Mouse (Mus musculus): ENCODE data around the gene Ank. TPM values are rescaled to one million over a fixed set of nuclear protein-coding genes. Genes with fewer than 3 reads are reported as not detected.

Ank gene
- polyA plus RNA-seq (2016; fragmentation: Nextera tagmentation; extraction: Ambion mirVana): 10.4 and 12.5 TPM in 2 replicates

GRCm38 (mm10) chr15:27466131-27467080, at the start of gene Ank:
Ank (plus strand) TSS chr15:27466677.
- Histone ChIP-seq H3K9me3 (no peaks in the 10 kb centered on the region), H3K4me2 (replicated peaks) (peak within 1 kb of the TSS; percentile 68), H3K9ac (replicated peaks) (peak within 1 kb of the TSS; percentile 80), H3K4me1 (peaks cover 11% of the 10 kb centered on the region), H3K27me3 (peaks cover 3% of the 10 kb centered on the region; the same call in 1 of the 2 replicates), H3K27ac (replicated peaks) (peak within 1 kb of the TSS; percentile 83), H3K36me3 (no peaks in the 10 kb centered on the region), H3K4me3 (peak within 1 kb of the TSS; percentile 72)
- ATAC-seq (ENCODE audit: low FRiP score, low read depth): peak; percentile 90
- WGBS: under 1% methylated on average over 61 of the region's 120 CpGs

- H3K27me3 ChIP-seq: no peaks in the 10 kb centered on the region
- H3K27ac ChIP-seq (replicated peaks): no peak overlapping the region
- no peaks in the 10 kb centered on the region for H3K9me3 ChIP-seq
- no peaks in the 10 kb centered on the region for H3K4me1 ChIP-seq
- H3K36me3 ChIP-seq: no peaks in the 10 kb centered on the region
- no peak overlapping the region for H3K4me3 ChIP-seq
- no peak for ATAC-seq (ENCODE audit: low FRiP score, low read depth)
- no peak overlapping the region for H3K9ac ChIP-seq (replicated peaks)
- WGBS: 90% methylated on average over 3 of the region's 3 CpGs
- H3K4me2 ChIP-seq (replicated peaks): no peak overlapping the region
Measured at GRCm38 (mm10) chr15:27418566-27419331, 47.7 kb upstream of the Ank start.

- H3K4me2 ChIP-seq (replicated peaks): no peak overlapping the region
- no peak for ATAC-seq (ENCODE audit: low FRiP score, low read depth)
- WGBS: 87% methylated on average over 6 of the region's 6 CpGs
Measured at GRCm38 (mm10) chr15:27421531-27421930, 44.9 kb upstream of the Ank start.

DNA sequence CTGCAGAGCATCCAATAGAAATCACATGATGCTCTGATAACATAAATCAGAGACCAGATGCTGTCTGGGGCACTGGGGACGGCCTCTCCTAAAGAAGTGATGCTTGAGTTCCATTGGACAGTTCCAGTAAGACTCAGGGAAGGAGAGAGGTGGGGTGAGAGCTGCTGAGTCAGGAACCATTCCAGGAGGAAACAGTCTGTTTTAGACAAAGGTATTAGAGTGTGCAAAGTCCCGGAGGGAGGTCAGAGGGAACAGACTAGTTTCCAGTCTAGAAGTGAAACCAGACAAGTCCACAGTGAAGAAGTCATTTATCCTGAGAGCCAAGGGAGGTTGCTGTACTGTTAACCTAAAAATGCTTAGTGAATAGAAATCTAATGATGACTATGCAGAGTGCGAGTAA, 38.9 kb upstream of the Ank start:
- H3K4me1 ChIP-seq: no peaks in the 10 kb centered on the region
- no peak for ATAC-seq (ENCODE audit: low FRiP score, low read depth)
- no peak overlapping the region for H3K27ac ChIP-seq (replicated peaks)
- 86% methylated on average over 3 of the region's 3 CpGs for WGBS
- no peaks in the 10 kb centered on the region for H3K36me3 ChIP-seq
- no peaks in the 10 kb centered on the region for H3K9me3 ChIP-seq
- H3K27me3 ChIP-seq: no peaks in the 10 kb centered on the region; the same call in 1 of the 2 replicates
- no peak overlapping the region for H3K4me3 ChIP-seq
- H3K9ac ChIP-seq (replicated peaks): no peak overlapping the region
- H3K4me2 ChIP-seq (replicated peaks): no peak overlapping the region

More at GRCm38 (mm10) chr15:27421531-27421930, 44.9 kb upstream of the Ank start:
- no peaks in the 10 kb centered on the region for H3K4me1 ChIP-seq
- no peaks in the 10 kb centered on the region for H3K36me3 ChIP-seq
- no peak overlapping the region for H3K9ac ChIP-seq (replicated peaks)
- no peak overlapping the region for H3K27ac ChIP-seq (replicated peaks)
- H3K9me3 ChIP-seq: no peaks in the 10 kb centered on the region
- H3K4me3 ChIP-seq: no peak overlapping the region
- H3K27me3 ChIP-seq: no peaks in the 10 kb centered on the region

GRCm38 (mm10) chr15:27430241-27430640, 36.2 kb upstream of the Ank start:
- no peak for ATAC-seq (ENCODE audit: low FRiP score, low read depth)
- Histone ChIP-seq H3K36me3 (no peaks in the 10 kb centered on the region), H3K4me2 (replicated peaks) (no peak overlapping the region), H3K4me1 (no peaks in the 10 kb centered on the region), H3K4me3 (no peak overlapping the region), H3K27ac (replicated peaks) (no peak overlapping the region), H3K27me3 (no peaks in the 10 kb centered on the region; the same call in 1 of the 2 replicates), H3K9ac (replicated peaks) (no peak overlapping the region), H3K9me3 (no peaks in the 10 kb centered on the region)
- WGBS: 86% methylated on average over 1 of the region's 1 CpGs

DNA sequence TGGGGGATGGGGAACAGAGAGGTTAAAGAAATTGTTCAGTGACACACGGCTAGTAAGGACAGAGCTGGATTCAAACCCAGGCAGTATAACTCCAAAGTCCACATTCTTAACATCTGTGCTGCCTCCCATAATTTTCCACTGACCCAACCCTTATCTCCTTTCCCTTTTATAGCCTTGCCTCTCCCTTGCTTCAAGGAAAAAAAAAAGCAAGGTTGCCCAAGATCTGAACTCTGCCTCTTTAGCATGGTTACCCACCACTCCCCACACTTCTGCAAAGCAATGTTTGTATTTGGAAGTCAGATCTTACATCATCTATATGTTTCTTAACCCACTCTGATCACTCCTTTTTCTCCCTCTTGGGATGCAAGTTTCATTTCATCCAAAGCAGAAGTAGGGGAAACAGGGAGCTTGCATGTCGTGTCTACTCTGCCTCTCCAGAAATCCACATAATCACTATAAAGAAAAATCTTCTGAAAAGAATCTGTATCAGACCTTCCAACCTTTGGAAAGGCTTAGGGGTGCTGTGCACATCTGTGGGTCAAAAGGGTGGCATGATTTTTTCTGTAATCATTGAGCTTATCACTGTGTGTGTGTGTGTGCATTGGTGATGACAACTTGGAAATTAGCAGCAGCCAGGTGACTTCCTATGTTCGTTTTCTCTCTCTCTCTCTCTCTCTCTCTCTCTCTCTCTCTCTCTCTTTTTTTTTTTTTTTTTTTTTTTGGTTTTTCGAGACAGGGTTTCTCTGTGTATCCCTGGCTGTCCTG, 33.4 kb upstream of the Ank start:
- Histone ChIP-seq H3K27me3 (no peaks in the 10 kb centered on the region; the same call in 1 of the 2 replicates), H3K36me3 (no peaks in the 10 kb centered on the region), H3K9me3 (no peaks in the 10 kb centered on the region), H3K4me3 (no peak overlapping the region), H3K27ac (replicated peaks) (no peak overlapping the region), H3K9ac (replicated peaks) (no peak overlapping the region), H3K4me1 (no peaks in the 10 kb centered on the region), H3K4me2 (replicated peaks) (no peak overlapping the region)
- no peak for ATAC-seq (ENCODE audit: low FRiP score, low read depth)
- WGBS: 93% methylated on average over 4 of the region's 4 CpGs

GRCm38 (mm10) chr15:27435409-27435808, 31.1 kb upstream of the Ank start:
- no peak overlapping the region for H3K4me2 ChIP-seq (replicated peaks)
- ATAC-seq (ENCODE audit: low FRiP score, low read depth): no peak
- H3K36me3 ChIP-seq: no peaks in the 10 kb centered on the region
- no peaks in the 10 kb centered on the region for H3K27me3 ChIP-seq
- WGBS: 83% methylated on average over 5 of the region's 5 CpGs
- H3K27ac ChIP-seq (replicated peaks): no peak overlapping the region
- no peak overlapping the region for H3K9ac ChIP-seq (replicated peaks)
- H3K4me3 ChIP-seq: no peak overlapping the region
- no peaks in the 10 kb centered on the region for H3K4me1 ChIP-seq
- no peaks in the 10 kb centered on the region for H3K9me3 ChIP-seq

- 87% methylated on average over 4 of the region's 4 CpGs for WGBS
- H3K9ac ChIP-seq (replicated peaks): no peak overlapping the region
- no peaks in the 10 kb centered on the region for H3K4me1 ChIP-seq
- no peaks in the 10 kb centered on the region for H3K9me3 ChIP-seq
- H3K4me2 ChIP-seq (replicated peaks): no peak overlapping the region
- H3K27ac ChIP-seq (replicated peaks): no peak overlapping the region
- ATAC-seq (ENCODE audit: low FRiP score, low read depth): no peak
- no peaks in the 10 kb centered on the region for H3K36me3 ChIP-seq
- H3K4me3 ChIP-seq: no peak overlapping the region
- H3K27me3 ChIP-seq: no peaks in the 10 kb centered on the region
Measured at GRCm38 (mm10) chr15:27436194-27436593, 30.3 kb upstream of the Ank start.

DNA sequence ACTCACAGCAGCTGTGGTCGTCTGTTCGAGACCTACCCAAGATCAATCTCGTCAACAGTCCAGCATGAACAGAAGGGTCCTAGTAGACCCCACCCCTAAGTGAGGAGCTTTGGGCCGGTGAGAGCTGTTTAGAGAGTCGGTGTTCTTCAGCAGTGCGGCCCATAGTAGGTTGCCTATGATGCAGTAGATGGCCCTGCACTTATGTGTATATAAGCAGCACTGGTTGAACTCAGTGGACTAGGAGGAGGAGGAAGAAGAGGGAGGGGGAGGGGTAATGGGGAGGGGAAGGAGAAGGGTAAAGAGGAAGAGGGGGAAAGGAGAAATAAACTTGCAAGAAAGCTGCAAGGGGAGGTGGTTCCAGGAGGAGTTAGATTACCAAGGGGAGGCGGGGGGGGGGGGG, 25.4 kb upstream of the Ank start:
- no peak for ATAC-seq (ENCODE audit: low FRiP score, low read depth)
- no peaks in the 10 kb centered on the region for H3K27me3 ChIP-seq
- no peak overlapping the region for H3K9ac ChIP-seq (replicated peaks)
- no peaks in the 10 kb centered on the region for H3K9me3 ChIP-seq
- no peak overlapping the region for H3K27ac ChIP-seq (replicated peaks)
- no peaks in the 10 kb centered on the region for H3K4me1 ChIP-seq
- no peak overlapping the region for H3K4me2 ChIP-seq (replicated peaks)
- no peaks in the 10 kb centered on the region for H3K36me3 ChIP-seq
- no peak overlapping the region for H3K4me3 ChIP-seq
- 93% methylated on average over 7 of the region's 7 CpGs for WGBS

DNA sequence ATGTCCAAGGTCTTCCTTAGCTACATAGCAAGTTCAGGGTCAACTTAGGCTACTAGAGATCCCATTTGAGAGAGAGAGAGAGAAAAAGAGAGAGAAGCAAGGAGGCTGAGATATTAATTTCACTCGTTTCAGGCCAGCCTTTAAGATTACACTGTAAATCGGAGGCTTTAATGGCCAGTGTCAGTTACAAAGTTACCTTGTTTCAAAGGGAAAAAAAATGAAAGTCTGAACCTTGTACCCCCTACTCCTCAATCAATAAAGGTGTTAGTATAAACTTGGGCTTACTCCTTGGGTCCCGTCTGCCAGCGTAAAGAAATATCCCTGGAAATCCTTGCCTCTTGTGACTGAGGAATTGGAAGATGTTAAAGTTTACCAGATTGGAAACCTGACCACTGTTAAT, 24.9 kb upstream of the Ank start:
- Histone ChIP-seq H3K4me1 (no peaks in the 10 kb centered on the region), H3K27ac (replicated peaks) (no peak overlapping the region), H3K4me3 (no peak overlapping the region), H3K4me2 (replicated peaks) (no peak overlapping the region), H3K36me3 (no peaks in the 10 kb centered on the region), H3K9ac (replicated peaks) (no peak overlapping the region), H3K9me3 (no peaks in the 10 kb centered on the region), H3K27me3 (no peaks in the 10 kb centered on the region)
- no peak for ATAC-seq (ENCODE audit: low FRiP score, low read depth)
- 90% methylated on average over 4 of the region's 4 CpGs for WGBS

DNA sequence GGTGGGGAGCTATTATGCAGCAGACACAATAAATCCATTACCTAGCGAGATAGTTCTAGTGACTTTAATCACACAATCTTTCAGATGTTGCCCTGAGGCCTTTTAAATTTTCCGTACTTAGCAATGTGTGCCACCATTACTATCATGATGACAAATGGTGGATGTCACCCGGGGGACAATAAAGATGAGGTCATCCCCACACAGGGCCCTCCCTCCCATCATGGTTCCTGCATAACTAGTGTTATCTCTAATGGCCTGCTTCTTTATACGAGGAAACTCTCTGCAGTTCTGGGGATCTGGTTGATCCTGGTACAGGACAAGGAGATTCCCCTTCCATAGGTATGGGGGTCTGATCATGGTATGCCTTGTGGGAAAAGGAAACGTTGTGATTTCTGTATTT, 24.5 kb upstream of the Ank start:
- no peak overlapping the region for H3K27ac ChIP-seq (replicated peaks)
- no peak overlapping the region for H3K9ac ChIP-seq (replicated peaks)
- H3K4me3 ChIP-seq: no peak overlapping the region
- no peak for ATAC-seq (ENCODE audit: low FRiP score, low read depth)
- no peaks in the 10 kb centered on the region for H3K27me3 ChIP-seq
- no peak overlapping the region for H3K4me2 ChIP-seq (replicated peaks)
- no peaks in the 10 kb centered on the region for H3K4me1 ChIP-seq
- no peaks in the 10 kb centered on the region for H3K9me3 ChIP-seq
- no peaks in the 10 kb centered on the region for H3K36me3 ChIP-seq
- WGBS: 86% methylated on average over 5 of the region's 5 CpGs
